Mouse (Mus musculus) embryonic fibroblast, embryonic 13.5 days (primary cell): ENCODE measurements around the gene C130073F10Rik.
"Not testable (repeated sequence)": the region's sequence is repeated elsewhere in the genome, so short reads cannot be mapped to it uniquely, and the experiment has no call there.

Experiments used
- CTCF ChIP-seq: IDR thresholded peaks from 2 replicates; pipeline ENCODE4 v1.5.1; 2011; ENCODE audit warnings: mild to moderate bottlenecking, control low read depth, low read length, moderate library complexity, borderline replicate concordance; ENCODE audit not compliant: insufficient read depth
- POLR2A ChIP-seq: IDR thresholded peaks from 2 replicates; pipeline ENCODE4 v1.6.1; 2011; ENCODE audit warnings: low read depth, mild to moderate bottlenecking, control low read depth, low read length, moderate library complexity

GRCm38 (mm10) chr4:101872031-101872430 lies 21.6 kb downstream of the C130073F10Rik start:
- not testable (repeated sequence) for TF ChIP-seq CTCF, POLR2A
